Mouse (Mus musculus): ENCODE data around the gene Btbd9.
"Not testable (repeated sequence)": the region's sequence is repeated elsewhere in the genome, so short reads cannot be mapped to it uniquely, and the experiment has no call there.

The Btbd9 gene

GRCm38 (mm10) chr17:30575941-30576773 is at the start of gene Btbd9:
Gene Btbd9, minus strand, starts transcription at chr17:30576488.
- DNase-seq (ENCODE audit: low read depth, low spot score): peak; percentile 80

- DNase-seq (ENCODE audit: low read depth, low spot score): not testable (repeated sequence)
Observed at GRCm38 (mm10) chr17:30624132-30624531, 47.8 kb upstream of the Btbd9 start, which contains the start of gene Dnah8. Gene Dnah8, plus strand, starts transcription at chr17:30624354.

GRCm38 (mm10) chr17:30623200-30623599 is 46.9 kb upstream of the Btbd9 start:
- no peak for DNase-seq (ENCODE audit: low read depth, low spot score)

GRCm38 (mm10) chr17:30621450-30621849 is 45.2 kb upstream of the Btbd9 start:
- DNase-seq (ENCODE audit: low read depth, low spot score): no peak

- DNase-seq (ENCODE audit: low read depth, low spot score): no peak
Observed at GRCm38 (mm10) chr17:30620548-30620947, 44.3 kb upstream of the Btbd9 start.

- DNase-seq (ENCODE audit: low read depth, low spot score): no peak
Observed at GRCm38 (mm10) chr17:30619153-30619552, 42.9 kb upstream of the Btbd9 start.

GRCm38 (mm10) chr17:30618136-30618891 is 42.0 kb upstream of the Btbd9 start:
- DNase-seq (ENCODE audit: low read depth, low spot score): no peak

GRCm38 (mm10) chr17:30616203-30616602 is 39.9 kb upstream of the Btbd9 start:
- no peak for DNase-seq (ENCODE audit: low read depth, low spot score)

GRCm38 (mm10) chr17:30613350-30613749 is 37.1 kb upstream of the Btbd9 start:
- no peak for DNase-seq (ENCODE audit: low read depth, low spot score)

GRCm38 (mm10) chr17:30612075-30612859 is 36.0 kb upstream of the Btbd9 start:
- DNase-seq (ENCODE audit: low read depth, low spot score): peak; percentile 95

GRCm38 (mm10) chr17:30611221-30612074 is 35.2 kb upstream of the Btbd9 start:
- DNase-seq (ENCODE audit: low read depth, low spot score): no peak

- DNase-seq (ENCODE audit: low read depth, low spot score): no peak
Observed at GRCm38 (mm10) chr17:30610739-30611138, 34.5 kb upstream of the Btbd9 start.

GRCm38 (mm10) chr17:30609980-30610307 is 33.7 kb upstream of the Btbd9 start:
- DNase-seq (ENCODE audit: low read depth, low spot score): no peak

- DNase-seq (ENCODE audit: low read depth, low spot score): peak; percentile 27
Observed at GRCm38 (mm10) chr17:30609305-30609979, 33.2 kb upstream of the Btbd9 start.

GRCm38 (mm10) chr17:30607909-30608495 is 31.7 kb upstream of the Btbd9 start:
- no peak for DNase-seq (ENCODE audit: low read depth, low spot score)

- DNase-seq (ENCODE audit: low read depth, low spot score): no peak
Observed at GRCm38 (mm10) chr17:30607330-30607729, 31.0 kb upstream of the Btbd9 start.

GRCm38 (mm10) chr17:30606634-30607081 is 30.4 kb upstream of the Btbd9 start:
- DNase-seq (ENCODE audit: low read depth, low spot score): no peak

GRCm38 (mm10) chr17:30606206-30606605 is 29.9 kb upstream of the Btbd9 start:
- DNase-seq (ENCODE audit: low read depth, low spot score): no peak

GRCm38 (mm10) chr17:30605001-30605400 is 28.7 kb upstream of the Btbd9 start:
- no peak for DNase-seq (ENCODE audit: low read depth, low spot score)

GRCm38 (mm10) chr17:30604296-30604695 is 28.0 kb upstream of the Btbd9 start:
- DNase-seq (ENCODE audit: low read depth, low spot score): no peak
